Mouse (Mus musculus): ENCODE measurements around the gene Arfgef3. TPM values are rescaled to one million over a fixed set of nuclear protein-coding genes. Genes with fewer than 3 reads are reported as not detected.

Gene Arfgef3
- polyA plus RNA-seq, 1 experiment = 25.6 TPM

DNA sequence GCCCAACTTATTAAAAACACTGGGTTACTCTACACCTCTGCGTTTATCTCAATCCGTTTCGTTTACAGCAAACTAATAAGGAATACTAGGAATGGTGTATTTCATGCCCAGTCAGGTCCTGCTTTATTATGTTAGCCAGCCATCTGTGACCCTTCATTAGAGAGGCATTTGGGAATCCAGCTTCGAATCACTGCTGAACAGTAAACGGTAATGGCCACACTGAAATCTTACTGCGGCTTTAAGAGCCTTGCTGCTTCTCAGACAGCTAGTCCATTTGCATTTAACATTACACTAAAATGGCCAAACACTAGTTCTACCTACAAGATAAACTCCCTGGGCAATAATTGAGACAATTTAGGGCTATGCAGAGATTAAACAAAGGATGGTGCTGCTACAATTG is 1.7 kb downstream of the Arfgef3 start:
- TF ChIP-seq POLR2A (IDR thresholded peaks at IDR 0.05; ENCODE audit: extremely low read depth, insufficient read depth, low read length) = no peak
- TF ChIP-seq CTCF (IDR thresholded peaks at IDR 0.05; ENCODE audit: extremely low read depth, insufficient read depth, low read length) = no peak
- Histone ChIP-seq H3K4me1 (ENCODE audit: control insufficient read depth, insufficient read depth, low read length) (peaks cover 5% of the 10 kb centered on the region), H3K27ac (ENCODE audit: insufficient read depth, low read length) (0 out of 2 replicates have a peak overlapping the region, but pooled peaks have one; percentile 58), H3K4me3 (ENCODE audit: insufficient read depth, low read length) (peak overlapping the region; percentile 90)

DNA sequence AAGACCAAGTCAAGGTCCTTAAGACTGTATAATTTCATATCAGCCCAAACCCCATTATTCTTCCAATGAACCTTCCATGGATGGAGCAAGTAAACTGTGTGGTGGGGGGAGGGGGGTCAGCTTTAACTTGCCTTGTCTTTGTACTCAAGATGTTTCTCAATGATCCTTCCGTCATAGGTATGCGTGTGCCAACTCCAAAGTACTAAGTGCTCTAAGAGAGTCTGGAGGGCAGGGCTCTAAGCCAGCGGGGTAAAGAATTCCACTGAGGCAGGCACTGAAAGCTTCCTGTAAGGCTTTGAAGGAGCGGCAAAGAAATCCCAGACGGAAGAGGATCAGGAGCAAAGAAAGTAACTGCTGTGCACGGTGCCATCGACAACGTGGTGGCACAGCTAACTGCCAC is 2.7 kb downstream of the Arfgef3 start:
- Histone ChIP-seq H3K4me3 (ENCODE audit: insufficient read depth, low read length) (peak overlapping the region; percentile 90), H3K4me1 (ENCODE audit: control insufficient read depth, insufficient read depth, low read length) (peaks cover 8% of the 10 kb centered on the region), H3K27ac (ENCODE audit: insufficient read depth, low read length) (no peak overlapping the region)
- TF ChIP-seq CTCF (IDR thresholded peaks at IDR 0.05; ENCODE audit: extremely low read depth, insufficient read depth, low read length) (no peak), POLR2A (IDR thresholded peaks at IDR 0.05; ENCODE audit: extremely low read depth, insufficient read depth, low read length) (no peak)

DNA sequence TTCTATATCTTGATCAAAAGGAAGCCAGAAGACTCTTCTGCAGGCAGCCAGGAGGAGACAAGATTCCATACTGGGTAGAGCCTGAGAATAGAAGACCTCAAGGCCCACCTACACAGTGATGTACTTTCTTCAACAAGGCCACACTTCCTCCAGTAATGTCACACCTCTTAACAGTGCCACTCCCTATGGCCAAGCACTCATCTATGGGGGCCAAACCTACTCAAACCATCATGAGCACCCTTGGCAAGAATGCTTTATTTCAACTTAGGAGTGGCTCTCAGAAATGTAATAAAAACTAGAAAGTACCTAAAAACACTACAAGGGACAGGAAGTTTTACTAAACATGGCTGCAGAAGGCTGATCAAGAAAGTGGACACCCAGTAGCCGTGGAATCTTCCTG is 15.2 kb downstream of the Arfgef3 start:
- TF ChIP-seq POLR2A (IDR thresholded peaks at IDR 0.05; ENCODE audit: extremely low read depth, insufficient read depth, low read length) = no peak
- TF ChIP-seq CTCF (IDR thresholded peaks at IDR 0.05; ENCODE audit: extremely low read depth, insufficient read depth, low read length) = no peak
- Histone ChIP-seq H3K4me1 (ENCODE audit: control insufficient read depth, insufficient read depth, low read length) (no peaks in the 10 kb centered on the region; the same call in 1 of the 2 replicates), H3K27ac (ENCODE audit: insufficient read depth, low read length) (no peak overlapping the region), H3K4me3 (ENCODE audit: insufficient read depth, low read length) (no peak overlapping the region)

DNA sequence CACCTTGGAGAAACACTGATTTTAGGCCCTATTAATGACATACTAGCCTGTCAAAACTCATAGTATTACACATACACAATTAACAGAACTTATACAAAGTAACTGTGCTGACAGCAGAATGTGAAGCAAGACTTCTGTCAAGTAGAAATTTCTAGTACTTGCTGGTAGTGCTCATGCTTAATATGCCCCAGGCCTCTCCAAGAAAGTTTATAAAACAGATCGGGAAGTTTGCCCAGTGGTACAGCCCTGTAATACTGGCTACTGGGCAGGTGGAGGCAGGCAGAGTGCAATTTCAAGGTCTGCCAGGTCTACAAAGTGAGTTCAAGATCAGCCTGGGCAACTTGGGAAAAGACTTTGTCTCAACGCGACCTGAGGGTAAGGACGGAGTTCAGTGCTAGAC is 32.3 kb downstream of the Arfgef3 start:
- TF ChIP-seq POLR2A (IDR thresholded peaks at IDR 0.05; ENCODE audit: extremely low read depth, insufficient read depth, low read length) (no peak), CTCF (IDR thresholded peaks at IDR 0.05; ENCODE audit: extremely low read depth, insufficient read depth, low read length) (no peak)
- Histone ChIP-seq H3K4me1 (ENCODE audit: control insufficient read depth, insufficient read depth, low read length) (peaks cover 5% of the 10 kb centered on the region), H3K4me3 (ENCODE audit: insufficient read depth, low read length) (no peak overlapping the region), H3K27ac (ENCODE audit: insufficient read depth, low read length) (no peak overlapping the region)

DNA sequence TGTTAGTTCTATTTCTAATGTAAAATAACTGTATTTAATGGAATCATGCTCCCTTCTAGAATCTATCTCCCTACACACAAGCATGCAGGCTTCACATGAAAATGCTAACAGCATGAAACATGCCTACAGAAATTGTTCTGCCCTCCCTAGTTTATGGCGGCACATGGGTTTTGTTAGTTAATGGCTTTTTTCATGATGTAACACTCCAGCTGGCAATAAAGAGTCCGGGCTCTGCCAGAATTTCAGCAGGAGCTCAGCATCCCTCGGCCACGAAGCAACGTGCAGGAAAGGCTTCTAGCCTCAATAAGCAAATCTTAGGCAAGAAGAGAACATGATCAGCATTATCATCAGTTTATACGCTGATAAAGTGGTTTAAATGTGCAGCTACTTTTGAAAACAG is 32.8 kb downstream of the Arfgef3 start:
- H3K4me3 ChIP-seq (ENCODE audit: insufficient read depth, low read length) = no peak overlapping the region
- peaks cover 5% of the 10 kb centered on the region for H3K4me1 ChIP-seq (ENCODE audit: control insufficient read depth, insufficient read depth, low read length)
- H3K27ac ChIP-seq (ENCODE audit: insufficient read depth, low read length) = no peak overlapping the region
- TF ChIP-seq POLR2A (IDR thresholded peaks at IDR 0.05; ENCODE audit: extremely low read depth, insufficient read depth, low read length) (no peak), CTCF (IDR thresholded peaks at IDR 0.05; ENCODE audit: extremely low read depth, insufficient read depth, low read length) (no peak)

DNA sequence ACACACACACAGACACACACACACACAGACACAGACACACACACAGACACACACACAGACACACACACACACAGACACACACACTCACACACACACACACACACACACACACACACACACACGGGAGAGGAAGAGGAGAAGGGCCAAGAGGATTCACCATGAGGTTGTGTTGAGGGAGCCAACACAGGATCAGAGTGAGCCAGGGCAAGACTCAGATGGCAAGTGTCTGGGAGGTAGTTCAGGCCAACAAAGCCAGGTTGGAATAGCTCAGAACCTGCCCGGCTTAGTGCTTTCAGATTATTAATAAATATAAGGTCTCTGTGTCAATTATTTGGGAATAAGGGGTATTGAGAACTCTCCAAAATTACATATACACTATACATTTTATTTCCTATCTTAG is 33.9 kb downstream of the Arfgef3 start:
- TF ChIP-seq CTCF (IDR thresholded peaks at IDR 0.05; ENCODE audit: extremely low read depth, insufficient read depth, low read length) (no peak), POLR2A (IDR thresholded peaks at IDR 0.05; ENCODE audit: extremely low read depth, insufficient read depth, low read length) (no peak)
- H3K27ac ChIP-seq (ENCODE audit: insufficient read depth, low read length) = no peak overlapping the region
- H3K4me3 ChIP-seq (ENCODE audit: insufficient read depth, low read length) = no peak overlapping the region
- H3K4me1 ChIP-seq (ENCODE audit: control insufficient read depth, insufficient read depth, low read length) = peaks cover 5% of the 10 kb centered on the region

DNA sequence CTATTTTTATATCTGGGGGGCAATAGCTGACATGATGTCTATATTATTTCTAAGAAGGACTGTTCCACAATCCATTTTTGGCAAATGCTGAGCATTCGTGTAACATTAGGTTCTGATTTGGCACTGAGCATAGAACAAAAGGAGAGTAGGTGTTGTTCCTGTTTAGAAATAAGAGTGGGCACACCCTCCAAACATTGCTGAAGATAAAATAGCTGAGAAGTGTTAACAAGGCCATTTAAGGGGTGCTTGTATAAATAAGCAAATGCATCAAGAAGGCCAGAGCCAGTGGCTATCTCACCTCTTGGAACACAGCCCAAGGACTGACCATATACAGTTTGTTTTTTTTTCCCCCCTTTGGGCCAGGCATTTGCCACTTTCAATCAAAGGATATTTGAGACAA is 35.1 kb downstream of the Arfgef3 start:
- 0 out of 2 replicates have a peak overlapping the region, but pooled peaks have one; percentile 45 for H3K27ac ChIP-seq (ENCODE audit: insufficient read depth, low read length)
- H3K4me3 ChIP-seq (ENCODE audit: insufficient read depth, low read length) = no peak overlapping the region
- TF ChIP-seq POLR2A (IDR thresholded peaks at IDR 0.05; ENCODE audit: extremely low read depth, insufficient read depth, low read length) = no peak
- no peak for TF ChIP-seq CTCF (IDR thresholded peaks at IDR 0.05; ENCODE audit: extremely low read depth, insufficient read depth, low read length)
- H3K4me1 ChIP-seq (ENCODE audit: control insufficient read depth, insufficient read depth, low read length) = peaks cover 5% of the 10 kb centered on the region

DNA sequence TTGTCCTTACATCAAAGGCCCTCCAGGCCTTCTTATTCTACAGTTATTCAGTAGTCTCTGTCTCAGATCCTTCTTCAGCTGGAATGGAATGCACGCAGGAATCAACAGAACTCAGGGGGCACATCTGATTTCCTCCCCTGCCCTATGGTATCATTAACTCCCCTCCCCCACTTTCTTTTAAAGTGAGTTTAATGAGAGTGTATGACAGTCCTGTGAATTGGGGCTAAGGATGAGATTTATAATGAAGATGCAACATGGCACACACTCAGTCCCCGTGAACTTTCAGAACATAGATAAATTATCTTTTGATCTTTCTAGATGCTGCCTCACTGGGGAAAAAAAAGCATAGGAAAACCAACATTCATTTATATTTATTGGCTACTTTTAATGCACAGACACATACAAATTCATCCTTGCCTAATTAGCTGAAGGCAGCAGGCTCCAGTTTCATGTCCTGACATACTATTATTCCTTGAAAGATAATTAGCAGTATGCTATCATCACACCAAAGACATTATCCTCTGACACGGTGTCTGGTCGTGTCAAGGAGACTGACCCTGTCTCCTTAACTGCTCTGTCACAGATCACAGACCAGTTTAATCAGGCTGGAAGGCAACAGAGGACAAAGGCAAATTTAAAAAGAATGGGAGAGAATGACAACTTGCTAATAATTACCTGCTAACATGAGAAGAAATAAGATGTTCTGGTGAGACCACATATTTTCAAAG is 39.2 kb downstream of the Arfgef3 start:
- peaks cover 1% of the 10 kb centered on the region for H3K4me1 ChIP-seq (ENCODE audit: control insufficient read depth, insufficient read depth, low read length)
- H3K4me3 ChIP-seq (ENCODE audit: insufficient read depth, low read length) = no peak overlapping the region
- no peak overlapping the region for H3K27ac ChIP-seq (ENCODE audit: insufficient read depth, low read length)
- TF ChIP-seq POLR2A (IDR thresholded peaks at IDR 0.05; ENCODE audit: extremely low read depth, insufficient read depth, low read length) = no peak
- no peak for TF ChIP-seq CTCF (IDR thresholded peaks at IDR 0.05; ENCODE audit: extremely low read depth, insufficient read depth, low read length)

DNA sequence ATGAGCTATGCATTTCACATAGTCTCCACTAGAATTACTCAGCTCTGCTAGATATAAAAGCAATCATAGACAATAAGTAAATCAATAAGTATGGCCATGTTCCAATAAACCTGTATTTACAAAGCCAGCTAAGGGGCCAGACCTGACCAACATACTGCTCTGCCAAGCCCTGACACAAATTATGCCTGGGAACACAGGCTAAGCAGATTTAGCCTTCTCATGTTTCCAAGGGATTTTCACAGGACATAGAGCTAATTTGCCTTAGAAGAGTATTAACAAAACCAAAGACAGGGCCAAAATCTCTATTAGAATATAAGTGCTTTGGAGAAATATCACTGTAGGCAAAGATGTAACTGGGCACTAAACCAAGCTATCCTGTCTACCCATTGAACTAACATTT is 42.2 kb downstream of the Arfgef3 start:
- no peaks in the 10 kb centered on the region; the same call in 1 of the 2 replicates for H3K4me1 ChIP-seq (ENCODE audit: control insufficient read depth, insufficient read depth, low read length)
- TF ChIP-seq CTCF (IDR thresholded peaks at IDR 0.05; ENCODE audit: extremely low read depth, insufficient read depth, low read length) = no peak
- no peak for TF ChIP-seq POLR2A (IDR thresholded peaks at IDR 0.05; ENCODE audit: extremely low read depth, insufficient read depth, low read length)
- H3K4me3 ChIP-seq (ENCODE audit: insufficient read depth, low read length) = no peak overlapping the region
- H3K27ac ChIP-seq (ENCODE audit: insufficient read depth, low read length) = no peak overlapping the region

DNA sequence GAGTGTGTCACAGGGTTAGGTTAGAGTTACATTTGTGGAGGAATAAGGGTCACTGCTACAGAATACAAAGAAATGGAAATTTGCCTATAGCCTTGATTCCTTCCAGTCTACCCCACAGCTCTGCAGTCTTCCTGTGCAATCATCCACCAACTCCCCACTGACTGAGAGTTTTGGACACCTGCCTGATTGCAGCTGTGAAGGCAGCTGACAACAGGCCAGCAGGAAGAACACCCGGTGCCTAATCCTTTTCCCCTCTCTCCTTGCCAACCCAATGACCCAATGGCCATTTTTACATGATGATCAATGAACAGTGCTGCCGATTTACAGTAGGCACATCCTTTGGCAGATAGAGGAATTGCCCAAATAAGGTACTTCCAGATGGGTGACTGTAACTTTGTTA is 43.6 kb downstream of the Arfgef3 start:
- no peak for TF ChIP-seq POLR2A (IDR thresholded peaks at IDR 0.05; ENCODE audit: extremely low read depth, insufficient read depth, low read length)
- TF ChIP-seq CTCF (IDR thresholded peaks at IDR 0.05; ENCODE audit: extremely low read depth, insufficient read depth, low read length) = no peak
- no peak overlapping the region for H3K27ac ChIP-seq (ENCODE audit: insufficient read depth, low read length)
- H3K4me1 ChIP-seq (ENCODE audit: control insufficient read depth, insufficient read depth, low read length) = peaks cover 2% of the 10 kb centered on the region
- no peak overlapping the region for H3K4me3 ChIP-seq (ENCODE audit: insufficient read depth, low read length)
